10 mouse cellular contexts compared by ENCODE assay signal in the genomic region with DNA sequence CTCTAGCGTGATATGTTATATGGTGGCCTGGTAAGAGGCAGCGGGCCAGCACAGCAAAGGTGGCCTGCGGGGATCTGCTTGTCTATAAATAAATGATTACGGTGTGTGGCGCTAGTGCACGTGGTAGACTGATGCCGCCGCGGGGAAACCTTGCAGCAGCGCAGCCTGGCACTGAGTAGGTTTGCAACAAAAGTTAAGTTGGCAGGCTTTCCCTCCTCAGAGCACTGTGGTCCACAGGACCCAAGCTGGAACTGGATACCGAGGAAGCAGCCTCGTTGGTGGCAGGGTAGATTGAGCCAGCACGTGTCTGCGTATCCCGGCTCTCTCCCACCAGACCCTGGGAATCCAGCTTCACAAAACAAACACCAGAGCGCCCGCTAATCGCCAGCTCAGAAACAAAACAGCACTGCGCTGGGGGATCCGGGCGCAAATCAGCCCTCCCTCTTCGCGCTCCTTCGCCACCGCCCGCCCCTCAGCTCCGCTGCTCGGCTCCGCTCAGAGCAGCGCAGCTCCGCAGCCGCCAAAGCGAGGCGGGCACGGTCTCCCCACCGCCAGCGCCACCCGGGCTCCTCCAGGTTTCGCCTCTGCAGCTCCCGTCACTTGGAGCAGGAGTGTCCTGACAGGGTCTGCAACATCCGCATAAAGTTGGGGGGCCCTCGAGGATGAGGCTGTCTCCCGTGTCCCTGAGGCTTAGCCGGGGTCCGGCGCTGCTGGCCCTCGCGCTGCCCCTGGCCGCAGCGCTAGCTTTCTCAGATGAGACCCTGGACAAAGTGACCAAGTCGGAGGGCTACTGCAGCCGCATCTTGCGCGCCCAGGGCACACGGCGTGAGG. TPM values are rescaled to one million over a fixed set of nuclear protein-coding genes. Genes with fewer than 3 reads are reported as not detected.
DNase-seq lines count a peak whose midpoint lies in the region; ATAC-seq and TF ChIP-seq lines count a peak whose summit lies in the region.
"Had no signal": no experiment of that assay in that cellular context is flagged by ENCODE, and none has a peak within 500 bp of the region (broad histone marks: within the 10 kb centered on the region; RNA-seq: fewer than 3 reads in every experiment).

Spon1 (plus strand) TSS at position 332 of the 831 bp plus-strand sequence.

- peak within 1 kb of the TSS; percentile 71 for H3K9ac ChIP-seq in forebrain, embryonic 13.5 days
- H3K9ac ChIP-seq in heart, embryonic 14.5 days (ENCODE audit: low read length) = peak within 1 kb of the TSS; percentile 83
- no peak within 1 kb of the TSS for H3K9ac ChIP-seq in liver, postnatal 0 days (replicated peaks)
- H3K9ac ChIP-seq in neural tube, embryonic 15.5 days (replicated peaks) = peak within 1 kb of the TSS; percentile 69

- peaks cover 19% of the 10 kb centered on the region for H3K4me1 ChIP-seq in E14TG2a.4 (replicated peaks; ENCODE audit: low read depth, low read length)
- peaks cover 36% of the 10 kb centered on the region for H3K4me1 ChIP-seq in forebrain, embryonic 13.5 days
- peaks cover 24 to 45% of the 10 kb centered on the region in 2 experiments for H3K4me1 ChIP-seq in heart, embryonic 14.5 days (ENCODE audit: control insufficient read depth in 2 of 2, insufficient read depth in 2 of 2, low read length in 2 of 2)
- no peaks in the 10 kb centered on the region; the same call in 1 of the 2 replicates for H3K4me1 ChIP-seq in liver, postnatal 0 days (ENCODE audit: insufficient read depth)
- peaks cover 33% of the 10 kb centered on the region for H3K4me1 ChIP-seq in neural tube, embryonic 15.5 days

- no peak for TF ChIP-seq CTCF in E14TG2a.4 (conservative IDR thresholded peaks at IDR 0.05; ENCODE audit: low read length)
- TF ChIP-seq CTCF in liver, postnatal 0 days (IDR thresholded peaks at IDR 0.05; ENCODE audit: low read depth) = no peak

- H3K27ac ChIP-seq in forebrain, embryonic 13.5 days = no peak within 1 kb of the TSS
- peak within 1 kb of the TSS; percentile 68 to 88 for H3K27ac ChIP-seq in heart, embryonic 14.5 days (replicated peaks in 1 of 2; ENCODE audit: control insufficient read depth in 1 of 2, insufficient read depth in 1 of 2, low read depth in 2 of 2, low read length in 2 of 2)
- H3K27ac ChIP-seq in liver, postnatal 0 days (ENCODE audit: low read depth) = no peak within 1 kb of the TSS
- peak within 1 kb of the TSS; percentile 74 for H3K27ac ChIP-seq in neural tube, embryonic 15.5 days (replicated peaks)

- peak within 1 kb of the TSS; percentile 99 for H3K4me2 ChIP-seq in forebrain, embryonic 13.5 days
- H3K4me2 ChIP-seq in heart, embryonic 14.5 days (ENCODE audit: low read length) = peak within 1 kb of the TSS; percentile 84
- H3K4me2 ChIP-seq in liver, postnatal 0 days (ENCODE audit: low read depth, low read length) = peak within 1 kb of the TSS; percentile 59
- H3K4me2 ChIP-seq in neural tube, embryonic 15.5 days = peak within 1 kb of the TSS; percentile 99

- no peak for TF ChIP-seq EP300 in liver, postnatal 0 days (IDR thresholded peaks at IDR 0.05; ENCODE audit: low read depth)

- H3K9me3 ChIP-seq in E14TG2a.4 (ENCODE audit: low read length) = peaks cover 22% of the 10 kb centered on the region
- 0 out of 2 replicates have a peak, but pooled peaks cover 8% of the 10 kb centered on the region for H3K9me3 ChIP-seq in forebrain, embryonic 13.5 days (replicated peaks)
- no peaks in the 10 kb centered on the region for H3K9me3 ChIP-seq in heart, embryonic 14.5 days (ENCODE audit: control insufficient read depth, low read length)
- H3K9me3 ChIP-seq in liver, postnatal 0 days (ENCODE audit: low read length) = no peaks in the 10 kb centered on the region
- H3K9me3 ChIP-seq in neural tube, embryonic 15.5 days (replicated peaks) = no peaks in the 10 kb centered on the region

- H3K4me3 ChIP-seq in E14TG2a.4 (replicated peaks; ENCODE audit: low read length) = peak within 1 kb of the TSS; percentile 74
- H3K4me3 ChIP-seq in forebrain, embryonic 13.5 days = peak within 1 kb of the TSS; percentile 53
- H3K4me3 ChIP-seq in heart, embryonic 14.5 days (ENCODE audit: control insufficient read depth in 1 of 2, insufficient read depth in 1 of 2, low read depth in 1 of 2, low read length in 2 of 2) = peak within 1 kb of the TSS; percentile 66 to 93
- peak within 1 kb of the TSS; percentile 29 for H3K4me3 ChIP-seq in liver, postnatal 0 days (ENCODE audit: low read depth, low read length)
- H3K4me3 ChIP-seq in neural tube, embryonic 15.5 days (replicated peaks) = peak within 1 kb of the TSS; percentile 62
- H3K4me3 ChIP-seq: myocyte had no signal

- no peaks in the 10 kb centered on the region for H3K36me3 ChIP-seq in E14TG2a.4 (ENCODE audit: insufficient read depth, low read length)
- no peaks in the 10 kb centered on the region for H3K36me3 ChIP-seq in forebrain, embryonic 13.5 days (ENCODE audit: poor library complexity, severe bottlenecking)
- 0 out of 2 replicates have a peak, but pooled peaks cover 2% of the 10 kb centered on the region for H3K36me3 ChIP-seq in heart, embryonic 14.5 days (ENCODE audit: control insufficient read depth, insufficient read depth, low read length)
- H3K36me3 ChIP-seq in liver, postnatal 0 days (replicated peaks; ENCODE audit: insufficient read depth, low read length) = no peaks in the 10 kb centered on the region
- H3K36me3 ChIP-seq in neural tube, embryonic 15.5 days = 0 out of 2 replicates have a peak, but pooled peaks cover 2% of the 10 kb centered on the region

- peak; percentile 94 for ATAC-seq in forebrain, embryonic 13.5 days
- ATAC-seq in heart, embryonic 14.5 days (ENCODE audit: insufficient number of reproducible peaks, insufficient read depth, low FRiP score, low read depth) = peak; percentile 82
- no peak for ATAC-seq in liver, postnatal 0 days
- peak; percentile 88 for ATAC-seq in neural tube, embryonic 15.5 days (ENCODE audit: low FRiP score)

- DNase-seq in brain, embryonic 18.5 days (ENCODE audit: low read depth, low spot score) = peak; percentile 47
- peak in 1 of 2 experiments; percentile 56 for DNase-seq in layer of hippocampus, adult 8-10 months (ENCODE audit: low spot score in 2 of 2)
- DNase-seq in liver, postnatal 0 days = no peak
- DNase-seq in urinary bladder, adult 2 months (ENCODE audit: low spot score) = peak; percentile 49

- H3K27me3 ChIP-seq in E14TG2a.4 (ENCODE audit: insufficient read depth, low read length) = peaks cover 73% of the 10 kb centered on the region
- H3K27me3 ChIP-seq in forebrain, embryonic 13.5 days = peaks cover 55% of the 10 kb centered on the region
- no peaks in the 10 kb centered on the region for H3K27me3 ChIP-seq in heart, embryonic 14.5 days (ENCODE audit: control insufficient read depth, insufficient read depth, low read length)
- peaks cover 44% of the 10 kb centered on the region for H3K27me3 ChIP-seq in liver, postnatal 0 days (ENCODE audit: insufficient read depth, low read length)
- H3K27me3 ChIP-seq in neural tube, embryonic 15.5 days (replicated peaks) = peaks cover 31% of the 10 kb centered on the region

- under 1% methylated on average over 56 of the region's 56 CpGs for WGBS in forebrain, embryonic 13.5 days
- under 1% methylated on average over 56 of the region's 56 CpGs for WGBS in heart, embryonic 14.5 days
- WGBS in liver, postnatal 0 days (ENCODE audit: insufficient replicate concordance) = 1% methylated on average over 56 of the region's 56 CpGs
- whole genome bisulfite sequencing in neural tube, embryonic 15.5 days = under 1% methylated on average over 56 of the region's 56 CpGs

RNA-seq across cellular contexts. Expression of gene Spon1, which starts in this region (rescaled TPM):
- 7.1 and 12.8 TPM in 2 replicates for polyA plus RNA-seq in forebrain, embryonic 13.5 days (2015; fragmentation: Nextera tagmentation; extraction: Ambion mirVana)
- polyA plus RNA-seq in heart, embryonic 14.5 days (2014; fragmentation: Nextera tagmentation; extraction: Ambion mirVana) = 76.2 and 79.7 TPM in 2 replicates
- total RNA-seq in layer of hippocampus, adult 8-10 months (2022) = 10 to 100 TPM; 54.8 to 58.9 (median 56.4) TPM
- polyA plus RNA-seq in liver, postnatal 0 days (2015; fragmentation: Nextera tagmentation; extraction: Ambion mirVana) = 0.26 and 0.35 TPM in 2 replicates
- 68.8 and 75.3 TPM in 2 replicates for polyA plus RNA-seq in neural tube, embryonic 15.5 days (2015; fragmentation: Nextera tagmentation; extraction: Ambion mirVana)
- polyA plus RNA-seq in urinary bladder, adult 2 months (2012; rRNA removed) = 24.9 and 36.6 TPM in 2 replicates
- total RNA-seq: MEL had no signal

Comparison
In these comparisons a context has a peak if more than half of its experiments do, and no peak if none do; other contexts are left out.
1. H3K4me3 ChIP-seq: peak in every context shown above with its lines; median percentile 80 in heart, embryonic 14.5 days; 74 in E14TG2a.4; 62 in neural tube, embryonic 15.5 days; 53 in forebrain, embryonic 13.5 days; 29 in liver, postnatal 0 days.
2. H3K27ac ChIP-seq: peak in heart, embryonic 14.5 days (2 of 2) and neural tube, embryonic 15.5 days (single experiment); none in forebrain, embryonic 13.5 days (single experiment) and liver, postnatal 0 days (single experiment).
3. Peak in every context shown above with its lines, with median percentiles within 50 percentile points of each other: H3K4me2 ChIP-seq.